Mouse (Mus musculus): ENCODE results near the gene Gm20219. TPM values are rescaled to one million over a fixed set of nuclear protein-coding genes. Genes with fewer than 3 reads are reported as not detected.
A peak's percentile ranks its signal among the peaks of the same experiment; 100 is the strongest.

Gene Gm20219
- polyA plus RNA-seq, 1 experiment from 2014 or later, result 1.5 TPM

- Histone ChIP-seq H3K4me2 (ENCODE audit: low read depth, low read length) (peak within 1 kb of the TSS; percentile 91), H3K36me3 (ENCODE audit: control insufficient read depth, insufficient read depth, low read length) (peaks cover 40% of the 10 kb centered on the region), H3K4me1 (ENCODE audit: control insufficient read depth, insufficient read depth, low read length) (peaks cover 43% of the 10 kb centered on the region), H3K4me3 (ENCODE audit: low read depth, low read length) (peak within 1 kb of the TSS; percentile 91), H3K27ac (ENCODE audit: low read depth, low read length) (peak within 1 kb of the TSS; percentile 93), H3K27me3 (ENCODE audit: control insufficient read depth, insufficient read depth, low read length) (no peaks in the 10 kb centered on the region), H3K9ac (replicated peaks; ENCODE audit: low read depth, low read length) (peak within 1 kb of the TSS; percentile 88), H3K9me3 (ENCODE audit: control insufficient read depth, low read length) (no peaks in the 10 kb centered on the region)
- WGBS, result under 1% methylated on average over 96 of the region's 101 CpGs
- peak; percentile 95 for ATAC-seq (ENCODE audit: low read depth)
Measured at GRCm38 (mm10) chr17:56584257-56585130, 30.3 kb upstream of the Gm20219 start, which contains the start of the genes Safb2 and Safb. Safb2 (minus strand) TSS chr17:56584585. Safb (plus strand) TSS chr17:56584825.

DNA sequence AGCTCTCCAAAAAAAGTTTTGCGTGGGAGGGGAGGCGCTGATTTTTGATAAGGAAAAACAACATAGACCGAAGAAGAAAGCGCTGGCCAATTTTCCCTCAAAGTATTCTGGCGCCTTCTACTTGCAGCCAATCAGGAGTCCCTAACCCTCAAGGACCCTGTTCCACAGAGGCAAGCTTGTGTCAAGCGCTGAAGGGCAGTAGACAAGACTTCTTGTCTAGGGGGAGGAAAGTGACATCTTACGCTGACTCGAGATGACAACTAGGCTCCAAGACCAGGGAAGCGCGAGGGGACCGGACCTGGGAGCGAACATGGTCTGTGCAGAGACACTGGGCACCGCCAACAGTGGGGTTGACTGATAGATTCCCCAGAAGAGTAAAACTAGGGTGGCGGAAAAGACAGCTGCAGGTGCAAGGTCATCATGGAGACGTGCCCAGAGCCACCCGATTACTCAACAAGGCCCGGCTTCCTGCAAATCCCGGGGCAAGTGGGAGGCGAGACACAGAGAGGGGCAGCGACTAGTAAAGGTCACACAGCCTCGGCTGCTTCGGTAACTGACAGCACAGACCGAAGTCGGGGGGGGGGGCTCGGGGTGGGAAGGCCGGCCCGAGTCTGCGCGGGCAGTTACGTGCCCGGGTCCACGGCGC lies 29.5 kb upstream of the Gm20219 start:
- Histone ChIP-seq H3K9me3 (ENCODE audit: control insufficient read depth, low read length) (no peaks in the 10 kb centered on the region), H3K36me3 (ENCODE audit: control insufficient read depth, insufficient read depth, low read length) (peaks cover 36% of the 10 kb centered on the region), H3K9ac (replicated peaks; ENCODE audit: low read depth, low read length) (peak overlapping the region; percentile 74), H3K4me3 (ENCODE audit: low read depth, low read length) (peak overlapping the region; percentile 82), H3K4me1 (ENCODE audit: control insufficient read depth, insufficient read depth, low read length) (peaks cover 43% of the 10 kb centered on the region), H3K27me3 (ENCODE audit: control insufficient read depth, insufficient read depth, low read length) (no peaks in the 10 kb centered on the region), H3K27ac (ENCODE audit: low read depth, low read length) (peak overlapping the region; percentile 93), H3K4me2 (ENCODE audit: low read depth, low read length) (peak overlapping the region; percentile 86)
- 6% methylated on average over 33 of the region's 33 CpGs for WGBS
- peak; percentile 1; the same call in 1 of the 2 replicates for ATAC-seq (ENCODE audit: low read depth)

DNA sequence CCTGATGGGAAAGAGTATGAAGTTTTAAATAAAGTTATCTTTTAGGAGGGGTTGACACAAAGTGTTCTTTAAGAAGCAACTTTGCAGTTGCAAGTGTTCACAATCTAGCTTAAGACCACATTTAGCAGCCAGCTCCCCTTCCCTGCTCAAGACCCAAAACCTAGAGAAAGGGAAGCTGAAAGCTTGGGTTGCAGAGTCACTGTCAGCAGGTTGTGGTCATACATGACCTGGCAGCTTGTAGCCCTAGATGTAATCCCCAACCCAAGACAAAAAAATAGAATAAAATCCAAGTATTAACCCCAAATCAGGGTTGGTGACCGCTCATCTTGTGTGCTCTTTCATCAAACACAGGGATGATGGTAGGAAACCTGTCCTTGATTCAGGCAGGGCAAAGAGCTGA lies 28.9 kb upstream of the Gm20219 start:
- Histone ChIP-seq H3K27ac (ENCODE audit: low read depth, low read length) (no peak overlapping the region), H3K4me1 (ENCODE audit: control insufficient read depth, insufficient read depth, low read length) (peaks cover 39% of the 10 kb centered on the region), H3K9ac (replicated peaks; ENCODE audit: low read depth, low read length) (peak overlapping the region; percentile 74; the same call in 1 of the 2 replicates), H3K27me3 (ENCODE audit: control insufficient read depth, insufficient read depth, low read length) (no peaks in the 10 kb centered on the region), H3K36me3 (ENCODE audit: control insufficient read depth, insufficient read depth, low read length) (peaks cover 40% of the 10 kb centered on the region), H3K4me2 (ENCODE audit: low read depth, low read length) (peak overlapping the region; percentile 86), H3K9me3 (ENCODE audit: control insufficient read depth, low read length) (no peaks in the 10 kb centered on the region), H3K4me3 (ENCODE audit: low read depth, low read length) (peak overlapping the region; percentile 82)
- ATAC-seq (ENCODE audit: low read depth), result no peak
- 89% methylated on average over 1 of the region's 1 CpGs for WGBS

DNA sequence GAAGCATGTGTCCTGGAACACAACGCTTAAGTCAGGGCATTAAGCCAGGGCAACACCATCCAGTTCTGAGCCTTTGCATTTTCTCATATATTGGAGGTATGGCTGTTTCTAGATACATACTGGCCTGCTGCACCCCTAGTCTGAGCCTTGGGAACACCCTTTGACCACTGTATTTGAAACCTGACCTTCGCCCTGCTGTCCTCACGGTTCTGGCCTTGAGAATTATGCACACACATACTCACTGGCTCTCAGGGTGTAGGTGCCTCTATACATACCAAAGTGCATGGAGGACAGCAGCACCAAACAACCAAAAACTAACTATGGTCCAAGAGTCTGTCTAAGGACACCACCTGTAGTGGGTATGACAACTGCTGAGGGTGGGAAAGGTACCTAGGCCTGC lies 18.8 kb upstream of the Gm20219 start:
- no peaks in the 10 kb centered on the region for H3K27me3 ChIP-seq (ENCODE audit: control insufficient read depth, insufficient read depth, low read length)
- peaks cover 77% of the 10 kb centered on the region for H3K36me3 ChIP-seq (ENCODE audit: control insufficient read depth, insufficient read depth, low read length)
- H3K9ac ChIP-seq (replicated peaks; ENCODE audit: low read depth, low read length), result no peak overlapping the region
- no peaks in the 10 kb centered on the region for H3K4me1 ChIP-seq (ENCODE audit: control insufficient read depth, insufficient read depth, low read length)
- no peak for ATAC-seq (ENCODE audit: low read depth)
- no peaks in the 10 kb centered on the region for H3K9me3 ChIP-seq (ENCODE audit: control insufficient read depth, low read length)
- H3K27ac ChIP-seq (ENCODE audit: low read depth, low read length), result no peak overlapping the region
- H3K4me2 ChIP-seq (ENCODE audit: low read depth, low read length), result no peak overlapping the region
- 90% methylated on average over 3 of the region's 3 CpGs for WGBS
- no peak overlapping the region for H3K4me3 ChIP-seq (ENCODE audit: low read depth, low read length)

GRCm38 (mm10) chr17:56572154-56572553 lies 18.0 kb upstream of the Gm20219 start:
- WGBS, result 50% methylated on average over 1 of the region's 1 CpGs
- ATAC-seq (ENCODE audit: low read depth), result no peak
- no peak overlapping the region for H3K4me3 ChIP-seq (ENCODE audit: low read depth, low read length)
- H3K4me1 ChIP-seq (ENCODE audit: control insufficient read depth, insufficient read depth, low read length), result no peaks in the 10 kb centered on the region
- no peak overlapping the region for H3K4me2 ChIP-seq (ENCODE audit: low read depth, low read length)
- H3K27me3 ChIP-seq (ENCODE audit: control insufficient read depth, insufficient read depth, low read length), result no peaks in the 10 kb centered on the region
- no peak overlapping the region for H3K9ac ChIP-seq (replicated peaks; ENCODE audit: low read depth, low read length)
- no peak overlapping the region for H3K27ac ChIP-seq (ENCODE audit: low read depth, low read length)
- H3K36me3 ChIP-seq (ENCODE audit: control insufficient read depth, insufficient read depth, low read length), result peaks cover 77% of the 10 kb centered on the region
- no peaks in the 10 kb centered on the region for H3K9me3 ChIP-seq (ENCODE audit: control insufficient read depth, low read length)

DNA sequence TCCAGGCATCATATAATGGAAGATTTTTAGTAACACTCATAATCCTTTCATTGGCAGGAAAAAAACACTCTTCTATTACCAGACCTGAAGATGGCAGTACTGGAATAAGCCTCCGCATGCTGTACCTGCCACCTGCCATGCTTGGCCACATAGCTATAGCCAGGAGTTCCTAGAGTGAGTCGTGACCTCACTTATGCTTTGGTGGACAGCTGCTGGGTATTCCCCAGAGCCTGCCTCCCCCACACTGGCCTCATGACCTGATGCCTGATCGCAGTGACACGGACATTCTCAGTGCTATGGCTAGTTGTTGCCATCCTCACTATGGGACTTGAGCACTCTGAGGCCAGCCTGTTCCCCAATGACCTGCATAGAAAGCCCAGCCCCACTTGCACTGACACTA lies 16.1 kb upstream of the Gm20219 start:
- Histone ChIP-seq H3K4me2 (ENCODE audit: low read depth, low read length) (no peak overlapping the region), H3K27ac (ENCODE audit: low read depth, low read length) (no peak overlapping the region), H3K4me3 (ENCODE audit: low read depth, low read length) (no peak overlapping the region), H3K9ac (replicated peaks; ENCODE audit: low read depth, low read length) (no peak overlapping the region), H3K4me1 (ENCODE audit: control insufficient read depth, insufficient read depth, low read length) (no peaks in the 10 kb centered on the region), H3K9me3 (ENCODE audit: control insufficient read depth, low read length) (no peaks in the 10 kb centered on the region), H3K36me3 (ENCODE audit: control insufficient read depth, insufficient read depth, low read length) (peaks cover 85% of the 10 kb centered on the region), H3K27me3 (ENCODE audit: control insufficient read depth, insufficient read depth, low read length) (no peaks in the 10 kb centered on the region)
- WGBS, result 97% methylated on average over 4 of the region's 4 CpGs
- ATAC-seq (ENCODE audit: low read depth), result no peak

GRCm38 (mm10) chr17:56567370-56567769 lies 13.2 kb upstream of the Gm20219 start:
- H3K9me3 ChIP-seq (ENCODE audit: control insufficient read depth, low read length), result no peaks in the 10 kb centered on the region
- no peak for ATAC-seq (ENCODE audit: low read depth)
- no peak overlapping the region for H3K9ac ChIP-seq (replicated peaks; ENCODE audit: low read depth, low read length)
- H3K27me3 ChIP-seq (ENCODE audit: control insufficient read depth, insufficient read depth, low read length), result no peaks in the 10 kb centered on the region
- no peak overlapping the region for H3K27ac ChIP-seq (ENCODE audit: low read depth, low read length)
- no peak overlapping the region for H3K4me3 ChIP-seq (ENCODE audit: low read depth, low read length)
- peaks cover 92% of the 10 kb centered on the region for H3K36me3 ChIP-seq (ENCODE audit: control insufficient read depth, insufficient read depth, low read length)
- WGBS, result 96% methylated on average over 4 of the region's 4 CpGs
- H3K4me2 ChIP-seq (ENCODE audit: low read depth, low read length), result no peak overlapping the region
- H3K4me1 ChIP-seq (ENCODE audit: control insufficient read depth, insufficient read depth, low read length), result no peaks in the 10 kb centered on the region

DNA sequence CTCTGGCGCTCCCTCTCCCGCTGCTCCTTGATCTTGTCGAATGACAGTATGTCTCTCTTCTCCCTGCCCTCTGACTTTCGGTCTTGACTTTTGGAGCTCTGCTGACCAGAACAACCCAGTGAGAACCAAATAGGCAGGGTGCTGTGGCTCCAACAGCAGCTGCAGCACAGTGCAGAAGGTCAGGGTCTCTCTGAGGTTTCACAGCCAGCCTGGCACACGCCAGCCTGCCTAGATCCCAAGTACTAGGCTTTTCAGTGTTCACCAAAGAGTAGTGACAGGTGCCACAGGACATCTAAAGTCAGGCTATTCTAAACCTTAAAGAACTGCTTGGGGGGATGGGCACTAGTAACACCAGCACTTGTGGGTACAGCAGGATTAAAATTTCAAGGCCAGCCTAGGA lies 12.7 kb upstream of the Gm20219 start:
- WGBS, result 96% methylated on average over 5 of the region's 5 CpGs
- ATAC-seq (ENCODE audit: low read depth), result no peak

GRCm38 (mm10) chr17:56566293-56566692 lies 12.1 kb upstream of the Gm20219 start:
- Histone ChIP-seq H3K36me3 (ENCODE audit: control insufficient read depth, insufficient read depth, low read length) (peaks cover 93% of the 10 kb centered on the region), H3K4me1 (ENCODE audit: control insufficient read depth, insufficient read depth, low read length) (no peaks in the 10 kb centered on the region), H3K4me2 (ENCODE audit: low read depth, low read length) (no peak overlapping the region), H3K9me3 (ENCODE audit: control insufficient read depth, low read length) (no peaks in the 10 kb centered on the region), H3K9ac (replicated peaks; ENCODE audit: low read depth, low read length) (no peak overlapping the region), H3K4me3 (ENCODE audit: low read depth, low read length) (no peak overlapping the region), H3K27me3 (ENCODE audit: control insufficient read depth, insufficient read depth, low read length) (no peaks in the 10 kb centered on the region), H3K27ac (ENCODE audit: low read depth, low read length) (no peak overlapping the region)
- ATAC-seq (ENCODE audit: low read depth), result no peak
- WGBS, result 94% methylated on average over 29 of the region's 29 CpGs

More for the DNA sequence above, 12.7 kb upstream of the Gm20219 start:
- no peak overlapping the region for H3K27ac ChIP-seq (ENCODE audit: low read depth, low read length)
- peaks cover 93% of the 10 kb centered on the region for H3K36me3 ChIP-seq (ENCODE audit: control insufficient read depth, insufficient read depth, low read length)
- H3K27me3 ChIP-seq (ENCODE audit: control insufficient read depth, insufficient read depth, low read length), result no peaks in the 10 kb centered on the region
- no peak overlapping the region for H3K4me3 ChIP-seq (ENCODE audit: low read depth, low read length)
- no peaks in the 10 kb centered on the region for H3K9me3 ChIP-seq (ENCODE audit: control insufficient read depth, low read length)
- no peak overlapping the region for H3K9ac ChIP-seq (replicated peaks; ENCODE audit: low read depth, low read length)
- H3K4me1 ChIP-seq (ENCODE audit: control insufficient read depth, insufficient read depth, low read length), result no peaks in the 10 kb centered on the region
- no peak overlapping the region for H3K4me2 ChIP-seq (ENCODE audit: low read depth, low read length)
